Mouse (Mus musculus) cerebellum, postnatal 10 days (tissue): ENCODE data around the gene Gm13290.
"Not testable (repeated sequence)": the region's sequence is repeated elsewhere in the genome, so short reads cannot be mapped to it uniquely, and the experiment has no call there.

ENCODE experiments used
- DNase-seq, 2 experiments: peaks; one replicate each; pipeline ENCODE4 v3.0.0; 2021; ENCODE audit warnings: mixed read lengths in 2 of 2

Gene Gm13290

DNA sequence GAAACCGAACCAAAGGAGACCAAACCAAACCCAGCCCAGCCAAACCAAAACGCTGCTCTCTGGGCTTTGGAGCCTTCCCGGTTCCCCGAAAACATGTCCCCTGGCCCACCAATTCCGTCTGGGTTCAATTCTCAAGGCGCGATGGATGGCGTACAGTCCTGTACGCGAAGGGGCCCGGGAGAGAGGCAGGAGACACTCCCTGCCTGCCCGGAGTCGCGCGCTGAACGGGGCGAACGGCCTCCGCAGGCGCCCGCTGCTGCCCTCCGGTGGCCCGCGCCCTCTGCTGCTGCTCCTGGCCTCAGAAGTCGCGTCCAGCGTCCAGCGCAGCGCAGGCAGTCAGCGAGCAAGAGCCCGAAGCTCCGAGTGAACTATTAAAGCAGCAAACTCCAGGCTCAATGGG lies at the start of gene Gm13290:
Gm13290 (plus strand) TSS at position 301 of the 400 bp plus-strand sequence.
- not testable (repeated sequence) for DNase-seq

GRCm38 (mm10) chr4:88726727-88727126 lies 46.9 kb upstream of the Gm13290 start:
- no peak for DNase-seq

- DNase-seq, result peak; percentile 45 to 47
Observed at GRCm38 (mm10) chr4:88727324-88727723, 46.3 kb upstream of the Gm13290 start.

- peak; percentile 77 to 80 for DNase-seq
Observed at GRCm38 (mm10) chr4:88738480-88738879, 35.2 kb upstream of the Gm13290 start.

GRCm38 (mm10) chr4:88739036-88739435 lies 34.6 kb upstream of the Gm13290 start:
- DNase-seq, result no peak

DNA sequence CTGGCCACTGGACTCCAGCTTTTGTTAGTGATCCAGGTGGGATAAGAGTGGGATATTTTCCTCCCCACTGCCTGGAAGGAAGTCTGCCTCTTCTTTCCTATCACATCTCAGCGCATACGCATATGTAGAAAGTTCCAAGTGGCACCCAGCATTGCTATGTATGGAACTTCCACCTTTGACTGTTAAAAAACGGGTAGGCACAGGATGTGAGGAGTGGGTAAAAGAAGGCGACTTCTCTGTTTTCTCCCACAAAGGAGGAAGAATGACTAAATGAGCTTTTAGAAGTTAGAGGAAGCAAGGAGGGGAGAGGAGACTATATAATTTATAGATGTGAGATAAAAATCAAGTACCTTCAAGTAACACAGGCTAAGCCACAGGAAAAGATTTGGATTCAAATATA lies 32.2 kb upstream of the Gm13290 start:
- DNase-seq, result no peak

- no peak for DNase-seq
Observed at GRCm38 (mm10) chr4:88742771-88743371, 30.8 kb upstream of the Gm13290 start.

- DNase-seq, result peak in 1 of 2 experiments; percentile 20
Observed at GRCm38 (mm10) chr4:88744207-88744606, 29.4 kb upstream of the Gm13290 start.

- peak in 1 of 2 experiments; percentile 15 for DNase-seq
Observed at GRCm38 (mm10) chr4:88749926-88750325, 23.7 kb upstream of the Gm13290 start.

DNA sequence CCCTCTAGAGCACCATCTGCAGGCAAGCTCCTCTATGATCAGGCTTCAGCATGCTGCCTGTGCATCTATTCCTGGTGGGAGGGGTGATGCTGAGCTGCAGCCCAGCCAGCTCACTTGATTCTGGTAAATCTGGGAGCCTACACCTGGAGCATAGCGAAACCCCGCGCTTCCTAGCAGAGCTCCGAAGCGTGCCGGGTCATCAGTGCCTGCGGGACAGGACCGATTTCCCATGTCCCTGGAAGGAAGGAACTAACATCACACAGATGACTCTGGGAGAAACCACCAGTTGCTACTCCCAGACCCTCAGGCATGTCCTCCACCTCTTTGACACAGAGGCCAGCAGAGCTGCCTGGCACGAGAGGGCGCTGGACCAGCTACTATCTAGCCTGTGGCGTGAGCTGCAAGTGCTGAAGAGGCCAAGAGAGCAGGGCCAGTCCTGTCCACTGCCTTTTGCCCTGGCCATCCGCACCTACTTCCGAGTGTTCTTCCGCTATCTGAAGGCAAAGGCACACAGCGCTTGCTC lies 18.8 kb upstream of the Gm13290 start, which contains the start of gene Gm13271:
Gm13271 (plus strand) TSS at position 51 of the 523 bp plus-strand sequence.
- peak; percentile 73 for DNase-seq

GRCm38 (mm10) chr4:88756581-88757513 lies 16.8 kb upstream of the Gm13290 start:
- DNase-seq, result peak; percentile 11 to 25

GRCm38 (mm10) chr4:88757628-88758031 lies 16.0 kb upstream of the Gm13290 start:
- peak; percentile 88 to 90 for DNase-seq

- not testable (repeated sequence) for DNase-seq
Observed at GRCm38 (mm10) chr4:88758751-88759150, 14.9 kb upstream of the Gm13290 start.

GRCm38 (mm10) chr4:88759610-88760268 lies 13.9 kb upstream of the Gm13290 start, which contains the start of gene Gm13283:
Gene Gm13283, plus strand, starts transcription at chr4:88760119.
- peak; percentile 37 to 38 for DNase-seq

GRCm38 (mm10) chr4:88760431-88760830 lies 13.2 kb upstream of the Gm13290 start:
- peak; percentile 62 to 78 for DNase-seq

DNA sequence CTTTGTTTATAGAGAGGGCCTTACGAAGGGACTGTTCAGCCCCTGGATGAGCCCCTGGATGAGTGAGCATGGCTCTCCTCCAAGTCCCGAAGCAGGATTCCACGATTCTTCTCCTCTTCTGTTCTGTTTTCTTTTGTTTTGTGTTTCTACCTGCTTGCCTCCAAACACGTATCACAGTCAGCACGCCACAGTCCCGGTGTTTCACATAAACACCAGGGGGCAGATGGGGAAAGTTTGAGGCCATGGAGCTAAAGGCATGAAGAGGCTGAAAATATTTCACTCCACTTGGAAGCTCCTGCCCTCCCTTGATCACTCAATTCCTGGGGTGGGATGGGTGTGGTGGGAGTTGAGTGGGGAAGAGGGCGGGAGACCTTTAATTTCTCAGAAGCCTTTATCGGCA lies 11.9 kb upstream of the Gm13290 start:
- DNase-seq, result peak; percentile 74 to 78

- peak in 1 of 2 experiments; percentile 27 for DNase-seq
Observed at GRCm38 (mm10) chr4:88762341-88762740, 11.3 kb upstream of the Gm13290 start.

DNA sequence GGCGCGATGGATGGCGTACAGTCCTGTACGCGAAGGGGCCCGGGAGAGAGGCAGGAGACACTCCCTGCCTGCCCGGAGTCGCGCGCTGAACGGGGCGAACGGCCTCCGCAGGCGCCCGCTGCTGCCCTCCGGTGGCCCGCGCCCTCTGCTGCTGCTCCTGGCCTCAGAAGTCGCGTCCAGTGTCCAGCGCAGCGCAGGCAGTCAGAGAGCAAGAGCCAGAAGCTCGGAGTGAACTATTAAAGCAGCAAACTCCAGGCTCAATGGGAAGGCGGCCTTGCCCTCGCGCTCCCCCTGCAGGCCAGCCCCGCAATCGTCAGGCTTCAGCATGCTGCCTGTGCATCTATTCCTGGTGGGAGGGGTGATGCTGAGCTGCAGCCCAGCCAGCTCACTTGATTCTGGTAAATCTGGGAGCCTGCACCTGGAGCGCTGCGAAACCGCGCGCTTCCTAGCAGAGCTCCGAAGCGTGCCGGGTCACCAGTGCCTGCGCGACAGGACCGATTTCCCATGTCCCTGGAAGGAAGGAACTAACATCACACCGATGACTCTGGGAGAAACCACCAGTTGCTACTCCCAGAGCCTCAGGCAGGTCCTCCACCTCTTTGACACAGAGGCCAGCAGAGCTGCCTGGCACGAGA lies 10.1 kb upstream of the Gm13290 start:
- peak; percentile 18 to 49 for DNase-seq

- not testable (repeated sequence) for DNase-seq
Observed at GRCm38 (mm10) chr4:88776622-88777021, 3.0 kb downstream of the Gm13290 start, which contains the start of gene Gm13289. Gene Gm13289, plus strand, starts transcription at chr4:88776922.

GRCm38 (mm10) chr4:88779550-88779949 lies 5.9 kb downstream of the Gm13290 start, which contains the start of gene Gm13272:
Gene Gm13272, plus strand, starts transcription at chr4:88779850.
- DNase-seq, result not testable (repeated sequence)

DNA sequence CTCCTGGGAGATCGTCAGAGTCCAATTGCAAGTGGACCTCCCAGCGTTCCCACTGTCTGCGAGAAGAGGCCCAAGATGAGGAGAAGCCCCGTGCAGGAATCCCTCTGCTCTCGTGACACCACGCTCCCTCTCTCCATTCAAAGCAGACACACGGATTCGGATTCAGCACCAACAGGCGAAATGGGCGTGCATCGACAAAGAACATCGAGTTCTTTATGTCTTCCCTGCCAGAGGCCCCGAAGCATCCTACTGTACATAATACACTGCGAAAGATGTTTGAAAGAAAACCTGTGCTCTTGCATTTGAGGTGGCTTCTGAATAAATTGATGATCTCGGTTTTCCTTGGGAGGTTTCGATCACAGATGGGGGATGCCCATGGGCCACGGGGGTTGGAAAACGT lies 6.7 kb downstream of the Gm13290 start:
- peak in 1 of 2 experiments; percentile 3 for DNase-seq

- not testable (repeated sequence) for DNase-seq
Observed at GRCm38 (mm10) chr4:88781831-88782230, 8.2 kb downstream of the Gm13290 start, which contains the start of gene Ifnz. Gene Ifnz, plus strand, starts transcription at chr4:88782131.
